Mouse (Mus musculus) embryonic facial prominence, embryonic 15.5 days (tissue): ENCODE results near the gene Atg9b. TPM values are rescaled to one million over a fixed set of nuclear protein-coding genes. Genes with fewer than 3 reads are reported as not detected.

ENCODE experiments used
- ATAC-seq: fragments of 200-750 bp; cut with Nextera tagmentation; 2 replicates; pipeline ENCODE4 v1.8.0; 2017; ENCODE audit warnings: low read depth, moderate TSS enrichment; ENCODE audit not compliant: insufficient number of reproducible peaks, low FRiP score, low TSS enrichment
- H3K27ac ChIP-seq: fragments of 300-500 bp; sonication (generic); replicated peaks from 2 replicates; pipeline ENCODE4 v1.5.1; 2015; ENCODE audit warnings: mild to moderate bottlenecking, inconsistent platforms
- H3K27me3 ChIP-seq: fragments of 300-500 bp; sonication (generic); 2 replicates; pipeline ENCODE4 v1.6.1; 2015; ENCODE audit warnings: inconsistent platforms
- H3K36me3 ChIP-seq: fragments of 300-500 bp; sonication (generic); 2 replicates; pipeline ENCODE4 v1.6.1; 2015; ENCODE audit warnings: mild to moderate bottlenecking, inconsistent platforms
- H3K4me1 ChIP-seq: fragments of 300-500 bp; sonication (generic); 2 replicates; pipeline ENCODE4 v1.6.1; 2015; ENCODE audit warnings: inconsistent platforms
- H3K4me2 ChIP-seq: fragments of 300-500 bp; sonication (generic); replicated peaks from 2 replicates; pipeline ENCODE4 v1.6.1; 2015; ENCODE audit warnings: mild to moderate bottlenecking, inconsistent platforms
- H3K4me3 ChIP-seq: fragments of 300-500 bp; sonication (generic); replicated peaks from 2 replicates; pipeline ENCODE4 v1.5.1; 2015; ENCODE audit warnings: mild to moderate bottlenecking, inconsistent platforms
- H3K9ac ChIP-seq: fragments of 300-500 bp; sonication (generic); 2 replicates; pipeline ENCODE4 v1.6.1; 2015; ENCODE audit warnings: inconsistent platforms
- H3K9me3 ChIP-seq: fragments of 300-500 bp; sonication (generic); replicated peaks from 2 replicates; pipeline ENCODE4 v1.6.1; 2016; ENCODE audit warnings: inconsistent platforms
- WGBS: fragments of 180-500 bp; shearing (Covaris S2); methylation state at CpG from one replicate; pipeline ENCODE4 v1.1.7; 2015; 5-methylcytosine and 5-hydroxymethylcytosine counted together
- polyA plus RNA-seq: library from polyadenylated mRNA; unstranded; fragments of >200 nt; fragmentation: Nextera tagmentation; extraction: Ambion mirVana; gene quantifications from 2 replicates; pipeline ENCODE4 v1.2.1, GENCODE M21; 2015

The Atg9b gene
- polyA plus RNA-seq, 1 experiment from 2014 or later: 3.9 TPM

DNA sequence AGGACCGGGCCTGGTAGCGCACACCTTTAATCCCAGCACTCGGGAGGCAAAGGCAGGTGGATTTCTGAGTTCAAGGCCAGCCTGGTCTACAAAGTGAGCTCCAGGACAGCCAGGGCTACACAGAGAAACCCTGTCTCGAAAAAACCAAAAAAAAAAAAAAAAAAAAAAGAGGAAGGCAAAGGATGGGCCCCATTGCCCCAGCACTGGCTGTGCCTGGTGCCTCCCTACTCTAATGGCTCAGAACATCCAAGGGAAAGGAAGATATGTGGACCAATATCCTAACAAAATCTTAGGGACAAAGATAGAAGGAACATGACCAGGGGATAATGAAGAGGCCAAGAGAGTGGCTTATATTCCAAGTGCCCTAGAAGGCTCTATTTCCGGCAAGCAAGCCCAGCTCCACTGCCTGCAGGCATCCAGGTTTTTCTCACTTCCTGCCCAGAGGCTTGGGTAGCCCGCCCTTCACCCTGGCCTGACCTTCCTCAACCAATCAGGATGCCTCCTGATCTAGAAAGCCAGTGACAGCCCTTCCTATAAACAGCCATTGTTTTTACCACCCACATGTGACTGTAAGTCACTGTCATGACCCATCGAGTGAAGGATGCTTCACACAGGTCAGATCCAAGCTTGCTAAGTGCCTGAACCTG is 2.8 kb downstream of the Atg9b start:
- no peak overlapping the region for H3K4me3 ChIP-seq
- H3K36me3 ChIP-seq: no peaks in the 10 kb centered on the region
- H3K27ac ChIP-seq: no peak overlapping the region
- no peak overlapping the region for H3K4me2 ChIP-seq
- peaks cover 25% of the 10 kb centered on the region for H3K4me1 ChIP-seq
- H3K9me3 ChIP-seq: no peaks in the 10 kb centered on the region
- 51% methylated on average over 7 of the region's 7 CpGs for WGBS
- no peak overlapping the region for H3K9ac ChIP-seq
- no peak for ATAC-seq
- peaks cover 45% of the 10 kb centered on the region for H3K27me3 ChIP-seq

DNA sequence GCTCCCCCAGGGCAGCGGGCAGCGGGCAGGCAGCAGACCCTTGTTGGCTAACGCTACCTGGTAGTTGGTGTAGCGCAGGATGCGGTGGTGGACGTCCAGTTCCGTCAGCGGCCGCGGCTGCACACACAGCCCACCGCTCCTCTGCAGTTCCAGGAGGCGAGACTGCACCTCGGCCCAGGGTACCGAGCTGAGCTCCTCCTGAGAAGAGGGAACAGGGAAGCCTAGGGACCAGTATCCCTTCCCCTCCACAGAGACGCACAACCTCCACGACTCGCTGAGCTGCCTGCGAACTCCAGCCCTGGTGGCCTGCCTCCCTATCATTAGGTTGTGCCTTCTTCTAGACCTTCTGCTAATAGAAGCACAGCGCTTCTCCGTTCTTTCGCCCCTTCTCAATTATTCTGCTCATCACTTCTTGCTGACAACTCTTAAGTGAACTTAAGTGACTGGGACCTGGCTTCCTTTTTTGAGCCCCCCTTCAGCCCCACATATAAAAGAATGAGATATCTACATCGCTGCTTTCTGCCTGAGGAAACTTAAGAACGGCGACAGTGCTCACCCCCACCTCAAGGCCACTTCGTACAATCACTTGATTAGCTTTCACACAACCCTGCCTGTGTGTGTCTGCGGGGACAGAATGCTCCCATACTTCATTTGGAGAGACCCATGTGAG is 3.6 kb downstream of the Atg9b start:
- Histone ChIP-seq H3K9ac (0 out of 2 replicates have a peak overlapping the region, but pooled peaks have one; percentile 24), H3K27ac (no peak overlapping the region), H3K4me1 (peaks cover 25% of the 10 kb centered on the region), H3K4me2 (peak overlapping the region; percentile 94), H3K36me3 (no peaks in the 10 kb centered on the region), H3K4me3 (peak overlapping the region; percentile 47), H3K9me3 (no peaks in the 10 kb centered on the region), H3K27me3 (peaks cover 45% of the 10 kb centered on the region)
- 23% methylated on average over 26 of the region's 26 CpGs for WGBS
- no peak for ATAC-seq

DNA sequence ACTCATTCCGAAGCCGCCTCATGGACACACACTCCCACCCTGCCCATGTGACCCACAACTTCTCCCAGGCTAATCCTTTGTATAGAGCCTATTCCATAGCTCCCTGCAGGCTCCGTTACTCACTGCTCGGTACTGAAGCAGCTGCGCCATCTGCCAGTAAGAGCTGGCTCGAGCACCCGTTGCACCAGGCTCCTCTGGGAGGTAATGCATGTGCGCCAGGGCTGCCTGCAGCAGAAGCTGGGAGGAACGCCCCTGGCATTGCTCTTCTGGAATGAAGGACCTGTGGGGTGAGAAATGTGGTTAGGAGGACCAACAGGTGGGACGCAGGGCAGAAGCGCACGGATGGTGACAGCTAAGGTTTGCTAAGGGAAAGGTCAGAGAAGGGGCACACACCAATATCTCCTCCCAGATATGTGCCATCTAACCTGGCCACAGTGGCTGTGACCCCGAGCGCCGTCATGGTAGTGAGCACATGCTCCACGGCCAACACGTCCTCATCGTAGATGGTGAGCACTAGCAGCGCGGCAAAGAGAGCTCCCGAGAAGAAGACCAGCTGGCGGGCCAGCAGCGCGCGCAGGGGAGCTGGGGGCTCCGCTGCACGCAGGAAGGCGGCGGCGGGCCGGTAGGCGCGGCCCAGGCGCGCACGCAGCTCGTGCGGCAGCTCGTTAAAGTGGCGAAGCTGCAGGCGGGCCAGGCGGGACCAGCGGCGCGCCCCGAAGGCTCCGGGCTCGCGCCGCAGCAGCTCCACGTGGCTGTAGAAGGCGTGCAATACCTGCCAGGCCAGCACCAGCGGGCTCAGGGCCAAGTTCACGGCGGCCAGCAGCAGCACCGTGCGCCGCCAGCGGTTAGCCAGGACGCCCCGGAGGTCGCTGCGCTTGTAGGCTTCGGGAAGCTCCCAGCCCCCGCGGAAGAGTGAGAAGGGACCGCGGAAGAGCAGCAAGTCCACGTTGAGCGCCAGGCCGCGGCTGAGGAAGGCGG is 4.4 kb downstream of the Atg9b start:
- Histone ChIP-seq H3K27ac (no peak overlapping the region), H3K27me3 (peaks cover 45% of the 10 kb centered on the region), H3K4me2 (peak overlapping the region; percentile 94), H3K4me3 (peak overlapping the region; percentile 47), H3K36me3 (no peaks in the 10 kb centered on the region), H3K4me1 (peaks cover 30% of the 10 kb centered on the region), H3K9ac (peak overlapping the region; percentile 24), H3K9me3 (no peaks in the 10 kb centered on the region)
- peak; percentile 19; the same call in 1 of the 2 replicates for ATAC-seq
- under 1% methylated on average over 73 of the region's 73 CpGs for WGBS

DNA sequence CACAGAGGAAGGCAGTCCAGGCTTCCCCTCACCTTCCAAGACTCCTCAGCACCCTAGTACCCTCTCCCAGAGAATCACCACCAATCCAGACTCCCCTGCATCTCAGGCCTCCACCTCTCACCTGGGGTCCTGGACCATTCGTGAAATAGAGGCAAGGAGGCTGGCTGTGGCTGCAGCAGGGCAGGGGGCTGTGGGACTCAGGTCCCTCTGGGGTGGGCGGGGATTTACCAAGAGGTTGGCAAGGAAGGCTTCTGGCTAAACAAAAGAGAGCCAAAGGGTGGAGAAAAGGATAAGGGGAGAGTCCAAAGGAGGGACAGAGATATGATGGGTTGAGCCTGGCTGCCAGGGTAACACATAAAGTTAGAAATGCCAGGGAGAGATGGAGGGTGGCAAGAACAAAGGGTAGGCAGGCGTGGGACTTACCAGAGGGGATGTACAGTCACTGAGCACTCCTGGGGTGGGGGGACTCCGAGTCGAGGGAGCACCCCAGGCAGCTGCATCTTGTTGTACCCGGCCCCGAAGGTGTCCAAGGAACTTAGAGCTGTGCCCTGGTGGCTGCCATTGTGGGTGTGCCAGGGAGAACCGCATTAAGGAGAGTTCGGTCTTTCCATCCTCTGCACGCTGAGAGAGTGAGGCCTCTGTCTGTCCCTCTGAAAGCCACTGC is 5.9 kb downstream of the Atg9b start:
- Histone ChIP-seq H3K9me3 (no peaks in the 10 kb centered on the region), H3K4me3 (no peak overlapping the region), H3K27me3 (peaks cover 45% of the 10 kb centered on the region), H3K9ac (no peak overlapping the region), H3K4me2 (no peak overlapping the region), H3K27ac (no peak overlapping the region), H3K36me3 (no peaks in the 10 kb centered on the region), H3K4me1 (peaks cover 30% of the 10 kb centered on the region)
- whole genome bisulfite sequencing: 82% methylated on average over 10 of the region's 10 CpGs
- ATAC-seq: no peak

DNA sequence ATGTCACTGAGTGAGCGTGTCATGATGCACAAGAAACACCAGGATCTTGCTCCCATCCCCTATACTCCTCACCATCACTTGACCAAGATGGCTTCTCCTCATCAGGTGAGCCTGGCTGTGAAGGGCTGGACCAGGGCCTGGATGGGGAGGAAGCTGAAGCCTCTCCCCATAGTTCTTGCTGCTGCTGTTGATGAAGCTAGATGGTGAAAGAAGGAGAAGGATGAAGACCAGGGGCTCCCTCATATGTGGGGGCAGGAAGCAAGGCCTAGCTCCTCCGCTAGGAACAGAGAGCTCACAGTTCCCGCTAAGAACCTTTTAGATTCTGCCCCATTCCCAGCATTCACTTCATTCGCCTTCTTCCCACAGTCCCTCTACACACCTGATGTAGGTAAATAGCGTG is 6.6 kb downstream of the Atg9b start:
- Histone ChIP-seq H3K36me3 (no peaks in the 10 kb centered on the region), H3K9ac (no peak overlapping the region), H3K4me3 (no peak overlapping the region), H3K4me1 (peaks cover 30% of the 10 kb centered on the region), H3K4me2 (no peak overlapping the region), H3K9me3 (no peaks in the 10 kb centered on the region), H3K27me3 (peaks cover 45% of the 10 kb centered on the region), H3K27ac (no peak overlapping the region)
- no peak for ATAC-seq
- WGBS: 90% methylated on average over 5 of the region's 5 CpGs

DNA sequence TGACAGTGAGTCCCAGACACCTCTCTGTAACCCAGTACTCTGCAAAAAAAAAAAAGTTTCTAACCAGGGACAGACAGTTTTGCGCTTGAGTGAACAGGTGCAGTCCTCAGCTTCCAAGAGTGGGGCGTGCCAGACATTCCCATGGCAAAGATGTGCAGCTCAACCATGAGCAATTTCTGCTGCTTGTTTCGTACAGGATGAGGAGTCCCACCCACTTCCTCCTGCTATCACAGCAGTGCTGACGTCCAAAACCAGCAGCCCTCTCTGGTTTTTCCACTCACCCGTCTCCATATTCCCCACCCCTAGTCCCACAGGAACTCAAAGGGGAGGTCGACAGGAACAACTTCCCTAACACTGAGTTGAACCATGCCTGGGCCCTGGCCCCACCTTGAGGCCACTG is 7.5 kb downstream of the Atg9b start:
- no peak for ATAC-seq
- no peak overlapping the region for H3K4me3 ChIP-seq
- WGBS: 52% methylated on average over 6 of the region's 6 CpGs
- H3K9me3 ChIP-seq: no peaks in the 10 kb centered on the region
- no peak overlapping the region for H3K4me2 ChIP-seq
- H3K36me3 ChIP-seq: no peaks in the 10 kb centered on the region
- no peak overlapping the region for H3K9ac ChIP-seq
- H3K27me3 ChIP-seq: peaks cover 42% of the 10 kb centered on the region
- peaks cover 30% of the 10 kb centered on the region for H3K4me1 ChIP-seq
- H3K27ac ChIP-seq: no peak overlapping the region

DNA sequence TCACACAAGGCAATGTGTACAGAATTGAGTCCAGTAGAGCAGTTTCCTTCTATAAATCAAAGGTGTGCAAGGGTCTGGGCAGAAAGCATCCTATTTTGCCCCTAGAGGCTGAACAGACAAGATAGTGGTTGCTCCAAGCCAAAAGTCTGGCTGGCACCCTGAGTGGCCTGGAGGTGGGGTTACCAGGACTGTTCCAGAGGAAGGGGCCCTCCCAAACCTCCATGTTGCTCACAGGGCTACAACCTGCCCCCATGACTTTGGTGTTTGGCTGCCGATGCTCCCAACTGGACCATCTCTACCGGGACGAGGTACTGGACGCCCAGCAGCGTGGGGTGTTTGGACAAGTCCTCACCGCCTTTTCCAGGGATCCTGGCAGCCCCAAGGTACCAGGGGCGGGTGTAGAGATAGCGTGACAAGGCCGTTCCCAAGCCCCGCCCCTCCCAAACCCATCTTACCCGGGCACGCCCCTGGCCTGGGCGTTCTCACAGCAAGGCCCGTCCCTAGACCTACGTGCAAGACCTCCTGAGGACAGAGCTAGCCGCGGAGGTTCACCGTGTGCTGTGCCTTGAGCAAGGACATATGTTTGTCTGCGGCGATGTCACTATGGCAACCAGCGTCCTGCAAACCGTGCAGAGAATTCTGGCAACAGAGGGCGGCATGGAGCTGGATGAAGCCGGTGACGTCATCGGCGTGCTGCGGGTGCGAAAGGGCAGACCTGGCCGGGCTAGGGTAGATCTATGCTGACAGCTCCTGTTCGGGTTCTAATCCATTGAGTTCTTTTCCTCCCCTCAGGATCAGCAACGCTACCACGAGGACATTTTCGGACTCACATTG is 8.7 kb downstream of the Atg9b start:
- Histone ChIP-seq H3K36me3 (no peaks in the 10 kb centered on the region), H3K4me1 (peaks cover 28% of the 10 kb centered on the region), H3K27ac (no peak overlapping the region), H3K27me3 (peaks cover 33% of the 10 kb centered on the region), H3K4me3 (peak overlapping the region; percentile 51), H3K4me2 (peak overlapping the region; percentile 70), H3K9me3 (no peaks in the 10 kb centered on the region), H3K9ac (peak overlapping the region; percentile 26)
- ATAC-seq: peak; percentile 82
- WGBS: 1% methylated on average over 34 of the region's 34 CpGs

DNA sequence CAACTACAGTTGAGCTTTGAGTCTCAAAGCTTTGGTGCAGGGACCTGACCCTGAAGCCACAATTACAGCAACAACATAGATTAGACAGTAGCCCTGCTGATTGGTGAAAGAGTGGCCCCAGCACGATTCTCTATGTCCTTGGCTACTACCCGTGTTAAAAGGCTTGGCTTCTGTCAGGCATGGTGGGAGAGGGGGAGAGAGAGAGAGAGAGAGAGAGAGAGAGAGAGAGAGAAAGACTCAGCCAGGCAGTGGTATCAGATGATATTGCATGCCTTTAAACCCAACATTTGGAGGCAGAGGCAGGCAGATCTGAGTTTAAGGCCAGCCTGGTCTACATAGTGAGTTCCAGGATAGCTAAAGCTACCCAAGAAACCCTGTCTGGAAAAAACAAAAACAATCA is 10.0 kb downstream of the Atg9b start:
- peaks cover 26% of the 10 kb centered on the region for H3K27me3 ChIP-seq
- no peaks in the 10 kb centered on the region for H3K9me3 ChIP-seq
- no peak overlapping the region for H3K9ac ChIP-seq
- peaks cover 15% of the 10 kb centered on the region for H3K4me1 ChIP-seq
- 40% methylated on average over 2 of the region's 2 CpGs for WGBS
- H3K4me2 ChIP-seq: no peak overlapping the region
- H3K27ac ChIP-seq: no peak overlapping the region
- no peak overlapping the region for H3K4me3 ChIP-seq
- no peaks in the 10 kb centered on the region for H3K36me3 ChIP-seq
- no peak for ATAC-seq

DNA sequence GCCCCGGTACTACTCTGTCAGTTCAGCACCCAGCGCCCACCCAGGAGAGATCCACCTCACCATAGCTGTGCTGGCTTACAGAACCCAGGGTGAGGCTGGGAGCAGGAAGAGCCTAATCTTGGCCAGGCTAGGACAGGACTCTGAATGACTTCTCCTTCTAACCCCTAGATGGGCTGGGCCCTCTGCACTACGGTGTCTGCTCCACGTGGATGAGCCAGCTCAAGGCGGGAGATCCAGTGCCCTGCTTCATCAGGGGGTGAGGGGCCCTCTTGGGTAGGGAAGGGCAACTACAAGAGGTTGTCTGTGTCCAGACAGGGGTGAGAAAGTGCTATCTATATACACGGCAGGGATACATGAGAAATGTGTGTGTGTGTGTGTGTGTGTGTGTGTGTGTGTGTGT is 10.5 kb downstream of the Atg9b start:
- no peaks in the 10 kb centered on the region for H3K36me3 ChIP-seq
- peaks cover 21% of the 10 kb centered on the region for H3K27me3 ChIP-seq
- no peak overlapping the region for H3K27ac ChIP-seq
- no peak for ATAC-seq
- H3K4me3 ChIP-seq: no peak overlapping the region
- 68% methylated on average over 6 of the region's 6 CpGs for WGBS
- no peak overlapping the region for H3K4me2 ChIP-seq
- H3K9ac ChIP-seq: no peak overlapping the region
- H3K9me3 ChIP-seq: no peaks in the 10 kb centered on the region
- peaks cover 14% of the 10 kb centered on the region for H3K4me1 ChIP-seq

DNA sequence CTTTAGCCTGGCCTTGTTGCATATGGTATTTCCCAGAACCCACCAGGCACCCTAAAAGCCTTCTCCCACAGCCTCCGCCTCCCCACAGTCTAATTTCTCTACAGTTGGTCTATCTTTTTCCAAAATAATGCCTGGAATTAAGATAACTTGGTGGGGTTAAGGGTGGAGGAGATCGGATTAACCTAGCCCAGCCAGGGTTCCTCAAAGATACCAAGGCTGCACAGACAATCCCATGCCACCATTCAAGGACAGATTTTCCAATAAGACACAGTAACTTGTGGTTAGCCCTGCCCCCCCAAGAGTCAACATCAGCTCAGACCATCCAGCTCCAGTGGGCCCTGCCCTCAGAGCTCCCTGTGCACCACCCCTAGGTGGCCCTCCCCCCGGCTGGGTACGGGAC is 11.4 kb downstream of the Atg9b start:
- Histone ChIP-seq H3K9ac (no peak overlapping the region), H3K4me2 (no peak overlapping the region), H3K27ac (no peak overlapping the region), H3K4me3 (no peak overlapping the region), H3K27me3 (peaks cover 12% of the 10 kb centered on the region), H3K9me3 (no peaks in the 10 kb centered on the region), H3K4me1 (peaks cover 14% of the 10 kb centered on the region), H3K36me3 (no peaks in the 10 kb centered on the region)
- ATAC-seq: no peak
- WGBS: 90% methylated on average over 4 of the region's 4 CpGs
